Mouse (Mus musculus): ENCODE data around the gene Dus2. TPM values are rescaled to one million over a fixed set of nuclear protein-coding genes. Genes with fewer than 3 reads are reported as not detected.

The Dus2 gene
- polyA plus RNA-seq, 1 experiment from 2014 or later, result 18.4 TPM

GRCm38 (mm10) chr8:106046872-106047559 lies 55.9 kb downstream of the Dus2 start:
- ATAC-seq (ENCODE audit: low read depth), result no peak
- Histone ChIP-seq H3K36me3 (ENCODE audit: control insufficient read depth, insufficient read depth, low read length) (peaks cover 6% of the 10 kb centered on the region; the same call in 1 of the 2 replicates), H3K4me1 (replicated peaks; ENCODE audit: control insufficient read depth, insufficient read depth, low read length) (no peaks in the 10 kb centered on the region), H3K27me3 (ENCODE audit: control insufficient read depth, insufficient read depth, low read depth, low read length) (no peaks in the 10 kb centered on the region), H3K4me3 (ENCODE audit: low read length) (no peak overlapping the region), H3K27ac (ENCODE audit: low read length) (no peak overlapping the region), H3K9ac (ENCODE audit: low read length) (no peak overlapping the region), H3K9me3 (ENCODE audit: control insufficient read depth, low read length) (no peaks in the 10 kb centered on the region), H3K4me2 (ENCODE audit: low read depth, low read length) (no peak overlapping the region)
- WGBS, result 88% methylated on average over 11 of the region's 11 CpGs

GRCm38 (mm10) chr8:106047854-106048630 lies 56.9 kb downstream of the Dus2 start:
- H3K9me3 ChIP-seq (ENCODE audit: control insufficient read depth, low read length), result no peaks in the 10 kb centered on the region
- WGBS, result 79% methylated on average over 5 of the region's 5 CpGs

GRCm38 (mm10) chr8:106049840-106050239 lies 58.7 kb downstream of the Dus2 start:
- no peak overlapping the region for H3K9ac ChIP-seq (ENCODE audit: low read length)
- no peaks in the 10 kb centered on the region for H3K9me3 ChIP-seq (ENCODE audit: control insufficient read depth, low read length)
- ATAC-seq (ENCODE audit: low read depth), result no peak
- H3K4me2 ChIP-seq (ENCODE audit: low read depth, low read length), result no peak overlapping the region
- peaks cover 4% of the 10 kb centered on the region; the same call in 1 of the 2 replicates for H3K36me3 ChIP-seq (ENCODE audit: control insufficient read depth, insufficient read depth, low read length)
- H3K4me1 ChIP-seq (replicated peaks; ENCODE audit: control insufficient read depth, insufficient read depth, low read length), result no peaks in the 10 kb centered on the region
- H3K27ac ChIP-seq (ENCODE audit: low read length), result no peak overlapping the region
- no peaks in the 10 kb centered on the region for H3K27me3 ChIP-seq (ENCODE audit: control insufficient read depth, insufficient read depth, low read depth, low read length)
- 80% methylated on average over 6 of the region's 6 CpGs for WGBS
- H3K4me3 ChIP-seq (ENCODE audit: low read length), result no peak overlapping the region

More at GRCm38 (mm10) chr8:106047854-106048630, 56.9 kb downstream of the Dus2 start:
- no peak overlapping the region for H3K27ac ChIP-seq (ENCODE audit: low read length)
- no peaks in the 10 kb centered on the region for H3K4me1 ChIP-seq (replicated peaks; ENCODE audit: control insufficient read depth, insufficient read depth, low read length)
- H3K36me3 ChIP-seq (ENCODE audit: control insufficient read depth, insufficient read depth, low read length), result peaks cover 4% of the 10 kb centered on the region; the same call in 1 of the 2 replicates
- no peak overlapping the region for H3K4me2 ChIP-seq (ENCODE audit: low read depth, low read length)
- no peak for ATAC-seq (ENCODE audit: low read depth)
- no peak overlapping the region for H3K9ac ChIP-seq (ENCODE audit: low read length)
- no peak overlapping the region for H3K4me3 ChIP-seq (ENCODE audit: low read length)
- H3K27me3 ChIP-seq (ENCODE audit: control insufficient read depth, insufficient read depth, low read depth, low read length), result no peaks in the 10 kb centered on the region

GRCm38 (mm10) chr8:106051068-106051467 lies 59.9 kb downstream of the Dus2 start:
- Histone ChIP-seq H3K9ac (ENCODE audit: low read length) (no peak overlapping the region), H3K4me3 (ENCODE audit: low read length) (no peak overlapping the region), H3K27me3 (ENCODE audit: control insufficient read depth, insufficient read depth, low read depth, low read length) (no peaks in the 10 kb centered on the region), H3K27ac (ENCODE audit: low read length) (no peak overlapping the region), H3K36me3 (ENCODE audit: control insufficient read depth, insufficient read depth, low read length) (no peaks in the 10 kb centered on the region), H3K9me3 (ENCODE audit: control insufficient read depth, low read length) (no peaks in the 10 kb centered on the region), H3K4me1 (replicated peaks; ENCODE audit: control insufficient read depth, insufficient read depth, low read length) (no peaks in the 10 kb centered on the region), H3K4me2 (ENCODE audit: low read depth, low read length) (no peak overlapping the region)
- WGBS, result 81% methylated on average over 3 of the region's 3 CpGs
- no peak for ATAC-seq (ENCODE audit: low read depth)

GRCm38 (mm10) chr8:106052510-106053089 lies 61.5 kb downstream of the Dus2 start:
- Histone ChIP-seq H3K9me3 (ENCODE audit: control insufficient read depth, low read length) (no peaks in the 10 kb centered on the region), H3K27me3 (ENCODE audit: control insufficient read depth, insufficient read depth, low read depth, low read length) (no peaks in the 10 kb centered on the region), H3K4me2 (ENCODE audit: low read depth, low read length) (no peak overlapping the region), H3K4me3 (ENCODE audit: low read length) (no peak overlapping the region), H3K4me1 (replicated peaks; ENCODE audit: control insufficient read depth, insufficient read depth, low read length) (no peaks in the 10 kb centered on the region), H3K27ac (ENCODE audit: low read length) (no peak overlapping the region), H3K9ac (ENCODE audit: low read length) (no peak overlapping the region), H3K36me3 (ENCODE audit: control insufficient read depth, insufficient read depth, low read length) (no peaks in the 10 kb centered on the region)
- no peak for ATAC-seq (ENCODE audit: low read depth)
- WGBS, result 86% methylated on average over 9 of the region's 9 CpGs

- Histone ChIP-seq H3K27ac (ENCODE audit: low read length) (no peak overlapping the region), H3K9ac (ENCODE audit: low read length) (no peak overlapping the region), H3K4me3 (ENCODE audit: low read length) (no peak overlapping the region), H3K27me3 (ENCODE audit: control insufficient read depth, insufficient read depth, low read depth, low read length) (no peaks in the 10 kb centered on the region), H3K9me3 (ENCODE audit: control insufficient read depth, low read length) (no peaks in the 10 kb centered on the region), H3K4me2 (ENCODE audit: low read depth, low read length) (no peak overlapping the region), H3K4me1 (replicated peaks; ENCODE audit: control insufficient read depth, insufficient read depth, low read length) (peaks cover 7% of the 10 kb centered on the region), H3K36me3 (ENCODE audit: control insufficient read depth, insufficient read depth, low read length) (no peaks in the 10 kb centered on the region)
- ATAC-seq (ENCODE audit: low read depth), result no peak
- WGBS, result 67% methylated on average over 6 of the region's 6 CpGs
These were observed 63.2 kb downstream of the Dus2 start for GRCm38 (mm10) chr8:106054190-106054811.

GRCm38 (mm10) chr8:106055038-106055437 lies 63.9 kb downstream of the Dus2 start:
- no peak for ATAC-seq (ENCODE audit: low read depth)
- H3K36me3 ChIP-seq (ENCODE audit: control insufficient read depth, insufficient read depth, low read length), result no peaks in the 10 kb centered on the region
- H3K4me3 ChIP-seq (ENCODE audit: low read length), result no peak overlapping the region
- H3K9me3 ChIP-seq (ENCODE audit: control insufficient read depth, low read length), result no peaks in the 10 kb centered on the region
- no peak overlapping the region for H3K27ac ChIP-seq (ENCODE audit: low read length)
- peaks cover 7% of the 10 kb centered on the region for H3K4me1 ChIP-seq (replicated peaks; ENCODE audit: control insufficient read depth, insufficient read depth, low read length)
- H3K4me2 ChIP-seq (ENCODE audit: low read depth, low read length), result no peak overlapping the region
- WGBS, result 56% methylated on average over 3 of the region's 3 CpGs
- H3K27me3 ChIP-seq (ENCODE audit: control insufficient read depth, insufficient read depth, low read depth, low read length), result no peaks in the 10 kb centered on the region
- no peak overlapping the region for H3K9ac ChIP-seq (ENCODE audit: low read length)

- no peaks in the 10 kb centered on the region for H3K9me3 ChIP-seq (ENCODE audit: control insufficient read depth, low read length)
- H3K27ac ChIP-seq (ENCODE audit: low read length), result no peak overlapping the region
- H3K27me3 ChIP-seq (ENCODE audit: control insufficient read depth, insufficient read depth, low read depth, low read length), result no peaks in the 10 kb centered on the region
- no peak for ATAC-seq (ENCODE audit: low read depth)
- H3K4me1 ChIP-seq (replicated peaks; ENCODE audit: control insufficient read depth, insufficient read depth, low read length), result peaks cover 12% of the 10 kb centered on the region
- no peak overlapping the region for H3K9ac ChIP-seq (ENCODE audit: low read length)
- H3K4me2 ChIP-seq (ENCODE audit: low read depth, low read length), result no peak overlapping the region
- H3K36me3 ChIP-seq (ENCODE audit: control insufficient read depth, insufficient read depth, low read length), result no peaks in the 10 kb centered on the region
- no peak overlapping the region for H3K4me3 ChIP-seq (ENCODE audit: low read length)
- 69% methylated on average over 4 of the region's 4 CpGs for WGBS
These were observed 65.4 kb downstream of the Dus2 start for GRCm38 (mm10) chr8:106056455-106056982.

All from lung, embryonic 16.5 days (tissue).